Mouse (Mus musculus) kidney, embryonic 14.5 days (tissue): ENCODE data around the gene Cln3. TPM values are rescaled to one million over a fixed set of nuclear protein-coding genes. Genes with fewer than 3 reads are reported as not detected.

Source experiments
- microRNA-seq: library from miRNA; unstranded; fragments of <30 nt; microRNA quantifications from one replicate; pipeline ENCODE4, GENCODE M21; 2016
- polyA plus RNA-seq: library from polyadenylated mRNA; unstranded; fragments of >200 nt; fragmentation: Nextera tagmentation; extraction: Ambion mirVana; gene quantifications from 2 replicates; pipeline ENCODE4 v1.2.1, GENCODE M21; 2014

Gene Cln3
- polyA plus RNA-seq, 1 experiment from 2014 or later, result 30.4 TPM

Small RNAs within 50 kb of the gene (microRNA-seq; reads per million reads assigned to microRNA genes)
- not detected for gene Mir7059

Other genes with a start within 250 kb of the Cln3 start
- gene Lat, start 216.2 kb downstream of the Cln3 start, polyA plus RNA-seq, result 1.9 and 2.9 TPM in 2 replicates
- gene Spns1, start 208.4 kb downstream of the Cln3 start, polyA plus RNA-seq, result 41.8 and 54.6 TPM in 2 replicates
- 2.8 and 4.1 TPM in 2 replicates for gene Nfatc2ip, start 189.1 kb downstream of the Cln3 start, polyA plus RNA-seq
- not detected in 2 replicates for gene Cd19, start 170.9 kb downstream of the Cln3 start, polyA plus RNA-seq
- 24.8 and 30.5 TPM in 2 replicates for gene Rabep2, start 157.1 kb downstream of the Cln3 start, polyA plus RNA-seq
- 1.3 and 1.6 TPM in 2 replicates for gene Atp2a1, start 122.7 kb downstream of the Cln3 start, polyA plus RNA-seq
- 36.9 and 47.1 TPM in 2 replicates for gene Sh2b1, start 110.4 kb downstream of the Cln3 start, polyA plus RNA-seq
- gene Tufm, start 98.5 kb downstream of the Cln3 start, polyA plus RNA-seq, result 145 and 159 TPM in 2 replicates
- 39.9 and 59.7 TPM in 2 replicates for gene Atxn2l, start 82.4 kb downstream of the Cln3 start, polyA plus RNA-seq
- 174 and 207 TPM in 2 replicates for gene Eif3c, start 19.4 kb downstream of the Cln3 start, polyA plus RNA-seq
- 0.38 and 0.39 TPM in 2 replicates for gene Apobr, start 875 bp downstream of the Cln3 start, polyA plus RNA-seq
- not detected in 2 replicates for gene Il27, start 9.1 kb upstream of the Cln3 start, polyA plus RNA-seq
- gene Nupr1, start 45.0 kb upstream of the Cln3 start, polyA plus RNA-seq, result 2.4 and 2.6 TPM in 2 replicates
- 35.6 and 52.5 TPM in 2 replicates for gene Sgf29, start 63.5 kb upstream of the Cln3 start, polyA plus RNA-seq
- gene Sult1a1, start 90.6 kb upstream of the Cln3 start, polyA plus RNA-seq, result 5.2 and 6.3 TPM in 2 replicates
- 145 and 184 TPM in 2 replicates for gene Bola2, start 109.6 kb upstream of the Cln3 start, polyA plus RNA-seq
- 7.7 and 8.1 TPM in 2 replicates for gene Slx1b, start 110.0 kb upstream of the Cln3 start, polyA plus RNA-seq
- 18.3 and 19.6 TPM in 2 replicates for gene Coro1a, start 122.0 kb upstream of the Cln3 start, polyA plus RNA-seq
- 55.0 and 79.2 TPM in 2 replicates for gene Mapk3, start 173.8 kb upstream of the Cln3 start, polyA plus RNA-seq
- 2.0 and 2.6 TPM in 2 replicates for gene Gdpd3, start 180.5 kb upstream of the Cln3 start, polyA plus RNA-seq
- 87.5 and 94.5 TPM in 2 replicates for gene Ypel3, start 191.1 kb upstream of the Cln3 start, polyA plus RNA-seq
- gene Tbx6, start 195.7 kb upstream of the Cln3 start, polyA plus RNA-seq, result 0.24 and 0.36 TPM in 2 replicates
- gene Ppp4c, start 206.7 kb upstream of the Cln3 start, polyA plus RNA-seq, result 294 and 371 TPM in 2 replicates
- gene Fam57b, start 211.9 kb upstream of the Cln3 start, polyA plus RNA-seq, result 0.15 TPM in 1 of 2 replicates, not detected in the other
- gene 4930451I11Rik, start 245.8 kb upstream of the Cln3 start, polyA plus RNA-seq, result not detected in 2 replicates